Mouse (Mus musculus) embryonic fibroblast, embryonic 13.5 days (primary cell): Measurements from ENCODE around the gene Tanc2. TPM values are rescaled to one million over a fixed set of nuclear protein-coding genes. Genes with fewer than 3 reads are reported as not detected.

Experiments used
- H3K27ac ChIP-seq: 2 replicates; pipeline ENCODE4 v1.5.1; 2012; ENCODE audit warnings: low read length, control low read depth, inconsistent platforms; ENCODE audit not compliant: insufficient read depth
- H3K4me1 ChIP-seq: 2 replicates; pipeline ENCODE4 v1.6.1; 2011; ENCODE audit warnings: low read length; ENCODE audit not compliant: control insufficient read depth, insufficient read depth
- H3K4me3 ChIP-seq: 2 replicates; pipeline ENCODE4 v1.5.1; 2011; ENCODE audit warnings: mild to moderate bottlenecking, control low read depth, low read length; ENCODE audit not compliant: insufficient read depth
- CTCF ChIP-seq: IDR thresholded peaks from 2 replicates; pipeline ENCODE4 v1.5.1; 2011; ENCODE audit warnings: mild to moderate bottlenecking, control low read depth, low read length, moderate library complexity, borderline replicate concordance; ENCODE audit not compliant: insufficient read depth
- POLR2A ChIP-seq: IDR thresholded peaks from 2 replicates; pipeline ENCODE4 v1.6.1; 2011; ENCODE audit warnings: low read depth, mild to moderate bottlenecking, control low read depth, low read length, moderate library complexity
- polyA plus RNA-seq: library from polyadenylated mRNA; stranded (reverse); fragments of >200 nt; gene quantifications from 2 replicates; pipeline ENCODE4 v1.2.4, GENCODE M21; 2011; ENCODE audit warnings: low read depth; ENCODE audit not compliant: missing spikeins, insufficient read length

The Tanc2 gene
- polyA plus RNA-seq, 1 experiment = 32.0 TPM

- Histone ChIP-seq H3K4me3 (no peak overlapping the region), H3K4me1 (no peaks in the 10 kb centered on the region), H3K27ac (no peak overlapping the region)
- TF ChIP-seq POLR2A (no peak), CTCF (no peak)
Measured at GRCm38 (mm10) chr11:105975636-105976035, 385.9 kb downstream of the Tanc2 start.

DNA sequence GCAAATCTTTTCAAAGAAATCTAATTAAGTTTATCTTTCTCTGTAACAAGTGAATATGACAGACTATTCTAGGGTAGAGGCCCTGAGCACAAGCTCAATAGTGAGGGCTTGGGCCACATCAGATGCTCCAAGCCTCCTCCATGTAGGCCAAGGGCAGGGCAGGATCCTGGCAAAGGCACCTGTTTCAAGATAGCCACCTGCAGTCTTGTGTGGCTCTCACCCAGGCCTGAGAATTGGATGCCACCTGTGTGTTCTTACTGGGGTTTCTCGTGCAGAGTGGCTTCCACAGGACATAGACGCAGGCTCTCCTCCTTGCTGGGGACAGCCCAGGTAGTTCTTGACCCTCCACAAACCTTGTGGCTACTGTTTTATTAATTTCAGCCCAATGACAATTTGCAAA is 388.4 kb downstream of the Tanc2 start:
- Histone ChIP-seq H3K27ac (no peak overlapping the region), H3K4me1 (no peaks in the 10 kb centered on the region), H3K4me3 (no peak overlapping the region)
- TF ChIP-seq CTCF = no peak
- TF ChIP-seq POLR2A = no peak

DNA sequence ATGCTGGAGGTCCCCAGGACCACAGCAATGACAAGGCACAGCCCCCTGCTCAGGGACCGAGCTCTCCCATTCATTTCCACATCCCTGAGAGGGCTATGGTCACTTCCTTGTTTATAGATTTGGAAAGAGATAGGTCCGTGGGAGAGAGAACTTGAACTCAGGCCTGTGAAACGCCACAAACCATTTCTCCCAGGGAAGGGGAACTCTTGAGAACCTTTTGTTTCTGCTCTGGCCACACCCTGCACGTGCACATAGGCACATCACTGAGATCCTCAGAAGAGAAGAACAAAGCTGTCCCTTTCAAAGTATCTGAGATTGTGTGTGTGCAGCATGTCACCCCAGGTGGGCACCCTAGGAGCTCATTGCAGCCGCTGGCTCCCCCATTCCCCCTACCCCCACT is 388.8 kb downstream of the Tanc2 start:
- Histone ChIP-seq H3K4me3 (no peak overlapping the region), H3K4me1 (no peaks in the 10 kb centered on the region), H3K27ac (no peak overlapping the region)
- TF ChIP-seq POLR2A (no peak), CTCF (no peak)

Other genes starting within 250 kb of the Tanc2 start
- not detected in 2 replicates for gene March10, start 133.3 kb upstream of the Tanc2 start, polyA plus RNA-seq